Mouse (Mus musculus): Measurements from ENCODE around the gene Atp11c. TPM values are rescaled to one million over a fixed set of nuclear protein-coding genes. Genes with fewer than 3 reads are reported as not detected.
A peak's percentile ranks its signal among the peaks of the same experiment; 100 is the strongest.

Atp11c gene
- total RNA-seq (2021) = 1 to 10 TPM; 8.5 to 8.7 TPM
- long read RNA-seq, experiment 1, full-length matches to known transcripts = 1 of 2 reads
- long read RNA-seq, experiment 1, partial matches to known transcripts = 0 of 2 reads
- long read RNA-seq, experiment 1, other reads (novel, unspliced or antisense) = 1 of 2 reads
- long read RNA-seq, experiment 2 = 0 reads

GRCm38 (mm10) chrX:60592598-60592997, at the start of gene Atp11c:
Gene Atp11c, minus strand, starts transcription at chrX:60592698.
- intact Hi-C loops (cut with DNase I) = no loop called here

GRCm38 (mm10) chrX:60609202-60609601, 16.7 kb upstream of the Atp11c start:
- intact Hi-C loops (cut with DNase I) = loop anchor here (5.0 to 10.0 kb wide), 2 partner anchors 102 to 436 kb away; no protein-coding TSS in a partner anchor
- peak; percentile 1 to 26 for DNase-seq (ENCODE audit: low spot score in 2 of 2)

More at GRCm38 (mm10) chrX:60592598-60592997, at the start of gene Atp11c:
- no peak for DNase-seq (ENCODE audit: low spot score in 2 of 2)

DNA sequence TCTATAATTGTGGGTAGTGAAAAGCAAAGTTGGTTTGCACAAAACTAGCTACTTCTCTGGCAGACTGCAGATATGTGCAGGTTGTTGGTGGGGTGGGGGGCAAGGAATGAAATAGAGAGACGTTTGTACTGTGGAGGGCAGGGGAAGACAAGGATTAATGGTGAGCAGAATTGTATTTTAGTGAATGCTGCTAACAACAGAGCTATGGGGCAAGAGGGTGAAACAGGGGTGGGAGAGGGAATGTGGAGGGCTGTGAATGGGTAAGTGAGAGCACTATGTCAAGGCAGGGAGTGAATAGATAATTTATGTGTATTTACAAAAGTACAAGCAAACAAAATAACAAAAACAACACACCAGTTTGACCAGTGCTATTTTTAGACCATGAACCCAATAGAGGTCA, 22.0 kb downstream of the Atp11c start:
- intact Hi-C loops (cut with DNase I) = no loop called here
- DNase-seq (ENCODE audit: low spot score in 2 of 2) = no peak

GRCm38 (mm10) chrX:60569047-60569446, 23.5 kb downstream of the Atp11c start:
- DNase-seq (ENCODE audit: low spot score in 2 of 2) = no peak
- intact Hi-C loops (cut with DNase I) = no loop called here

- no peak for DNase-seq (ENCODE audit: low spot score in 2 of 2)
- intact Hi-C loops (cut with DNase I) = no loop called here
Measured at GRCm38 (mm10) chrX:60555242-60555641, 37.3 kb downstream of the Atp11c start.

- intact Hi-C loops (cut with DNase I) = no loop called here
- peak in 1 of 2 experiments; percentile 24 for DNase-seq (ENCODE audit: low spot score in 2 of 2)
Measured at GRCm38 (mm10) chrX:60547444-60548304, 44.8 kb downstream of the Atp11c start.

GRCm38 (mm10) chrX:60547098-60547443, 45.4 kb downstream of the Atp11c start:
- DNase-seq (ENCODE audit: low spot score in 2 of 2) = no peak

DNA sequence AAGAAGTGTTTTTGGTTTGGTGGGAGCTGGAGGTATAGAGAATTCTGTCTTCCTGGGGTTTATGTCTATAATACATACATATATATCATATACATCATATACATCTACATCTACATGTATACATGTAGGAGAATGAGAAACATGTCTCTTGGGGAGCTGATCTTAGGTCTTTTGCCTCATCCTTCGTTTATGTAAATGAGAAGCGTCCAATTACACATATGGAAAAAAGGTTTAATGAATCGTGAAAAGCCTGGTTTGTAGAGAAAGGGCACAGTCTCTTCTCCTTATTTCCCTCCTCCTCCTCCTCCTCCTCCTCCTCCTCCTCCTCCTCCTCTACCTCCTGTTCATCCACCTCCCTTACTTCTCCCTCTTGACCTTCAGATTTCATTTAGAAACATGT, 46.6 kb downstream of the Atp11c start:
- intact Hi-C loops (cut with DNase I) = no loop called here

More at GRCm38 (mm10) chrX:60547098-60547443, 45.4 kb downstream of the Atp11c start:
- intact Hi-C loops (cut with DNase I) = no loop called here

DNA sequence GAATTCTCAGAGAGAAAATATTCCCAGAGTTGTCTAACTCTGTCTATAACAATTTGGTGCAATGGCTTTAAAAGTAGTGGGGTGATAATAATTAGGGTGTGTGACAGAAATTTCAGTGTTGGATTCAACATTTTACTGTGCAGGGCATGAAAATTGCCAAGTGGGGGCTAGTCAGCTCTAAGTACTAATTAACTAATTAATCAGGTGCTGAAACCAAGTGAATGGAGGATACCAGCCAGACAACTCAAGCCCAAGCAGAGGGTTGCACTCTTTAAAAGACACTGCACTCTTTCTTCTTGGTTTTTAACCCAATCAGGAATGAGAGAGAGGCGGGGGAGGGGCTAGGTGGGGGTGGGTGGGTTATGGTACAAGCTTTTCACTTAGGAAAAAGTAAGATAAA, 47.1 kb downstream of the Atp11c start:
- DNase-seq (ENCODE audit: low spot score in 2 of 2) = no peak
- intact Hi-C loops (cut with DNase I) = no loop called here

More for the DNA sequence above, 46.6 kb downstream of the Atp11c start:
- no peak for DNase-seq (ENCODE audit: low spot score in 2 of 2)

- DNase-seq (ENCODE audit: low spot score in 2 of 2) = no peak
- intact Hi-C loops (cut with DNase I) = no loop called here
Measured at GRCm38 (mm10) chrX:60544098-60544497, 48.4 kb downstream of the Atp11c start.

DNA sequence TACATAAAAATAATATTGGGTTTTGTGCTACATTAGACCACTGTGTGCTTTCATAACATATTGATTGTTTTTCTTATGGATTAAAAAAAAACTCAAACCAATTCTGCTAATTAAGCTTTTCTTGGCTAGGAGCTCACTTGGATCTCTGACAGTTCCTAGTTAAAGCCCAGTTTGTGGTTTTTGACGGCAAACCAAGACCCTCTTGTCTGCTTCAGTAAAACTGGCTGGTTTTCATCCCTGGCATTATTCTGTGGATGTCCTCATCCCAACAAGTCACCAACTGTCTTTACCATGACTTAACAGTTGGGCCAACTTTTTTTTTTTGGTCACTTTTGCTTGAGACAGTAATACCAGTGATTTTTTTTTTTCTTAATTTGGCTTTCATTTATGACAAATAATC, 49.6 kb downstream of the Atp11c start:
- intact Hi-C loops (cut with DNase I) = no loop called here
- DNase-seq (ENCODE audit: low spot score in 2 of 2) = peak in 1 of 2 experiments; percentile 2

DNA sequence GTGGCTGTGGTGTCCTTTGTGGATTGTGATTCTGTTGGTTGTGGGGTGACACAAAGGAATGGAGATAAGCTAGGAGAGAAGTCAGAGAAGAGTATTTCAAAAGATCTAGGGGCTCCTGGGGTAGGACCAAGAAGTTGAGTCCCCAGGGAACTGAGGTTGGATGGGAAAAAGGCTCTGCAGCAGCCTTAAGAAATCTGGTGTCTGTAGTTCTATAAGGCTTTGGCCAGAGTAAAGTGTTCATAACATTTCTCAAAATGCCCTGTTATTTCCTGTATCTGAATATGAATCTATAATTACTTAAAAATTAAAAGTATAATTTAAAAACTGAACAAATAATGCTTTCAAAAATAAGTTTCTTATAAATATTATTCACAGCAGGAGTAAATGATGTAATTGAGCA, 53.3 kb downstream of the Atp11c start, which contains the start of gene Gm7073:
Gene Gm7073 (minus strand): TSS at position 101 of the 400 bp plus-strand sequence.
- no peak for DNase-seq (ENCODE audit: low spot score in 2 of 2)

DNA sequence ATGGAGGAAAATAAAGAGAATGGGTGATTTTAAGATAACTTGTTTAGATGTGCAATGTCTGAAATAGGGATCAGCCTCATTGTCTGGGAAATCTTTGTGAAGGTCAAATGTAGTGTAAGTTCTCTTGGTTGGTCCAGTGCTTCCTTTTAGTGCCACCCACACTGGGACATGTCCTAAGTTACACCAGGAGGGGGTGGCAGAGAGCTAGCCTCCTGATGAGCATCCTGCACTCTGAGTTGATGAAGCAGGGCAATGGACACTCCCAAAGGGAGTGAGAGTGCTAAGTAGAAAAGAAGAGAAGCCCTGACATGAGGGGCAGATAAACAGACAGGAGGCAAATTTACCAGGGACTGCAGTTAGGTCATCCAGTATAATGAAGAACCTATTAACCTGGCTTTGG, 88.5 kb downstream of the Atp11c start:
- DNase-seq (ENCODE audit: low spot score in 2 of 2) = peak; percentile 1 to 7

More for the DNA sequence above, 53.3 kb downstream of the Atp11c start, which contains the start of gene Gm7073:
- intact Hi-C loops (cut with DNase I) = no loop called here

GRCm38 (mm10) chrX:60497750-60498149, 94.7 kb downstream of the Atp11c start:
- DNase-seq (ENCODE audit: low spot score in 2 of 2) = no peak
- intact Hi-C loops (cut with DNase I) = loop anchor here (5.0 kb wide), 1 partner anchor 550 kb away; no protein-coding TSS in a partner anchor

More for the DNA sequence above, 88.5 kb downstream of the Atp11c start:
- intact Hi-C loops (cut with DNase I) = loop anchor here (10.0 kb wide), 1 partner anchor 391 kb away; the partner anchor contains the start of gene Sox3

DNA sequence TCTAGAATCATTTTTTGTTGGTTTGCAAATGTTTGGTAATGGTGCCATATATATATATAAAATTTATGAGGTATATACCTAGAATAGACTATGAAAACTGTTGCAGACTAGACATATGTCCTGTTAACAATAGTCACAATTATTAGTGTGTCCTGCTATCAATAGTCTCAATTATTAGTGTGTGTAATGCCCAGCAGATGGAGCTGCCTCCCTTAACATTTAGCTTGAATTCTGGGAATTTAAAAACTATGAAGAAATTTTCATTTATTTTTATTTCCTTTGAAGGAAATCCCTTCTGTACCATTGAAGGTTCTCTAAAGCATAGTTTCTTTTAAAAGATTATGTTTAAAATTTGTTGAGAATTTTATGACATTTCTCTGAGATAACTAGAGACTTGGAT, 97.2 kb downstream of the Atp11c start:
- intact Hi-C loops (cut with DNase I) = loop anchor here (5.0 kb wide), 1 partner anchor 552 kb away; no protein-coding TSS in a partner anchor
- DNase-seq (ENCODE audit: low spot score in 2 of 2) = peak in 1 of 2 experiments; percentile 2

DNA sequence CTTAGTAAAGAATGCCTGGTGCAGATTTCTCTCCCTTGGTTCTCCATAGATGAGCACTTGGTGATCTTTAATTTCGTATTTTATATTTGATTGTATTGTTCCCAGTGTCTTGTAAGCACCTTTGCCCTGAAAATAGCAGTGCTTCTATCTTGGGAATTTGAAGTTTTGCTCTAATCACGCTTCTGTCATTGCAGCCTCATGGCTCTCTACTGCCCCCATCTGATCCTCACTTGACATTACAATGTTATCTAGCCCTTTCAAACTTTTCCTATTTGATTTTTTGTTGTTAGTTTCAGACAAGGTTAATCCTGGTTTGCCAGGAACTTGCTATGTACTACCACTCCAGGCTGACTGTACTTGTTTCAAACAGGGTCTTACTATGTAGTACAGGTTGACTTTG, 128.7 kb downstream of the Atp11c start:
- DNase-seq (ENCODE audit: low spot score in 2 of 2) = peak in 1 of 2 experiments; percentile 2
- intact Hi-C loops (cut with DNase I) = no loop called here

- intact Hi-C loops (cut with DNase I) = no loop called here
- DNase-seq (ENCODE audit: low spot score in 2 of 2) = no peak
Measured at GRCm38 (mm10) chrX:60414563-60415111, 177.9 kb downstream of the Atp11c start.

- intact Hi-C loops (cut with DNase I) = no loop called here
Measured at GRCm38 (mm10) chrX:60405681-60406080, 186.8 kb downstream of the Atp11c start.

GRCm38 (mm10) chrX:60404668-60405044, 187.8 kb downstream of the Atp11c start:
- peak; percentile 79 to 85 for DNase-seq (ENCODE audit: low spot score in 2 of 2)
- intact Hi-C loops (cut with DNase I) = loop anchor here (5.0 kb wide), 2 partner anchors 377 to 1227 kb away; no protein-coding TSS in a partner anchor

More at GRCm38 (mm10) chrX:60405681-60406080, 186.8 kb downstream of the Atp11c start:
- DNase-seq (ENCODE audit: low spot score in 2 of 2) = no peak

Data from left cerebral cortex, postnatal 14 days (tissue).